Mouse (Mus musculus): ENCODE data around the gene Ak5. TPM values are rescaled to one million over a fixed set of nuclear protein-coding genes. Genes with fewer than 3 reads are reported as not detected.

Gene Ak5
- polyA plus RNA-seq, 1 experiment from 2014 or later, result 1.8 TPM

DNA sequence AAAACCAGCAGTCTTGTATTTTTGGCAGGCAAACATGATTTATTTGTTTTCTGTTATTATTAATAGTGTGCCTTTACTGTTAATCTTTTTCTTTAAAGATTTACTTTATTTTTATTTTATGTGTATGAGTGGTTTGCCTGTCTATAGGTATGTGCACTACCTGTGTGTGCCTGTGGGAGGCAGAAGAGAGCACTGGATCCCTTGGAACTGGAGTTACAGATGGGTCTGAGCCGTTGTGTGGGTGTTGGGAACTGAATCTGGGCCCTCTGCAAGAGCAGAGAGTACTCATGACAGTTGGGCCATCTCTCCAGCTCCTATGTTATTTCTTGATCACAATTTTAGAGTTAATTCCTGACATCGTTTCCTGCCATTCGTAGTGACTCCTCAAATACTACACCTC lies 111.2 kb downstream of the Ak5 start:
- H3K36me3 ChIP-seq, result no peaks in the 10 kb centered on the region
- no peak for ATAC-seq (ENCODE audit: low FRiP score, low read depth)
- WGBS, result 88% methylated on average over 3 of the region's 3 CpGs

GRCm38 (mm10) chr3:152556435-152556834 lies 111.7 kb downstream of the Ak5 start:
- WGBS, result 48% methylated on average over 4 of the region's 4 CpGs

More for the DNA sequence above, 111.2 kb downstream of the Ak5 start:
- no peak overlapping the region for H3K4me3 ChIP-seq
- H3K27ac ChIP-seq, result no peak overlapping the region
- no peaks in the 10 kb centered on the region for H3K4me1 ChIP-seq
- H3K9ac ChIP-seq, result no peak overlapping the region
- no peak overlapping the region for H3K4me2 ChIP-seq (replicated peaks)
- H3K27me3 ChIP-seq, result no peaks in the 10 kb centered on the region
- no peaks in the 10 kb centered on the region for H3K9me3 ChIP-seq

GRCm38 (mm10) chr3:152555216-152555615 lies 112.9 kb downstream of the Ak5 start:
- no peak for ATAC-seq (ENCODE audit: low FRiP score, low read depth)
- Histone ChIP-seq H3K27ac (no peak overlapping the region), H3K36me3 (no peaks in the 10 kb centered on the region), H3K4me3 (no peak overlapping the region), H3K4me1 (no peaks in the 10 kb centered on the region), H3K4me2 (replicated peaks) (no peak overlapping the region), H3K27me3 (no peaks in the 10 kb centered on the region), H3K9ac (no peak overlapping the region), H3K9me3 (no peaks in the 10 kb centered on the region)
- WGBS, result 81% methylated on average over 7 of the region's 7 CpGs

More at GRCm38 (mm10) chr3:152556435-152556834, 111.7 kb downstream of the Ak5 start:
- no peak overlapping the region for H3K9ac ChIP-seq
- H3K4me2 ChIP-seq (replicated peaks), result no peak overlapping the region
- no peaks in the 10 kb centered on the region for H3K27me3 ChIP-seq
- no peak overlapping the region for H3K27ac ChIP-seq
- H3K36me3 ChIP-seq, result no peaks in the 10 kb centered on the region
- no peak for ATAC-seq (ENCODE audit: low FRiP score, low read depth)
- H3K4me3 ChIP-seq, result no peak overlapping the region
- H3K4me1 ChIP-seq, result no peaks in the 10 kb centered on the region
- no peaks in the 10 kb centered on the region for H3K9me3 ChIP-seq

GRCm38 (mm10) chr3:152554366-152554765 lies 113.8 kb downstream of the Ak5 start:
- no peaks in the 10 kb centered on the region for H3K27me3 ChIP-seq
- H3K36me3 ChIP-seq, result no peaks in the 10 kb centered on the region
- H3K4me2 ChIP-seq (replicated peaks), result no peak overlapping the region
- H3K9me3 ChIP-seq, result no peaks in the 10 kb centered on the region
- no peak overlapping the region for H3K27ac ChIP-seq
- no peaks in the 10 kb centered on the region for H3K4me1 ChIP-seq
- no peak overlapping the region for H3K4me3 ChIP-seq
- WGBS, result 84% methylated on average over 7 of the region's 7 CpGs
- H3K9ac ChIP-seq, result no peak overlapping the region
- no peak for ATAC-seq (ENCODE audit: low FRiP score, low read depth)

- no peak overlapping the region for H3K4me3 ChIP-seq
- no peak overlapping the region for H3K4me2 ChIP-seq (replicated peaks)
- H3K9me3 ChIP-seq, result no peaks in the 10 kb centered on the region
- 86% methylated on average over 8 of the region's 8 CpGs for WGBS
- H3K9ac ChIP-seq, result no peak overlapping the region
- no peaks in the 10 kb centered on the region for H3K4me1 ChIP-seq
- no peak for ATAC-seq (ENCODE audit: low FRiP score, low read depth)
- H3K36me3 ChIP-seq, result no peaks in the 10 kb centered on the region
- H3K27ac ChIP-seq, result no peak overlapping the region
- H3K27me3 ChIP-seq, result no peaks in the 10 kb centered on the region
Measured at GRCm38 (mm10) chr3:152552641-152553040, 115.5 kb downstream of the Ak5 start.

DNA sequence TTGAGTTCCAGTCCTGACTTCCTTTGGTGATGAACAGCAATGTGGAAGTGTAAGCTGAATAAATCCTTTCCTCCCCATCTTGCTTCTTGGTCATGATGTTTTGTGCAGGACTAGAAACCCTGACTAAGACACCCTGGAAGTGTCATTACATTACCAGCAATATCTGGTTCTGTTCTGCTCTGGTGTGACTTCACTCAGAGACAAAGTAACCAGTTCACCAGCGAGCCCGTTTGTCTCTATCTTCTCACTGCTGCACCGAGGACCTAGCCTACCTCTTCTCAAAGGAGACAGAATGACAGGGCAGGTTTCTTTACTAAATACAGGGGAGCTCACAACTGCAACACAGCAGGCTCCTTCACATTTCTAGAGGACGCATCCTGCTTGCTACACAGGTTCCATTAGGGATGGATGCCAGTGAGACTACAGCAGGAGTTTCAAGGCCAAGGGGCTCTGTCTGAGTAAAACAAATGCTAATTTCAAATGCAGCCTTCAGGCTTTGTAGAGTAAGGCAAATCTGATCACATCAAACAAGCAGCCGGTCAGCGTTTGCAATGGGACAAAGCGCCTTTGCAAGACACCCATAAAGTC lies 117.5 kb downstream of the Ak5 start:
- Histone ChIP-seq H3K9ac (no peak overlapping the region), H3K27ac (no peak overlapping the region), H3K4me3 (no peak overlapping the region), H3K4me2 (replicated peaks) (no peak overlapping the region), H3K27me3 (no peaks in the 10 kb centered on the region), H3K36me3 (no peaks in the 10 kb centered on the region), H3K9me3 (no peaks in the 10 kb centered on the region), H3K4me1 (no peaks in the 10 kb centered on the region)
- 79% methylated on average over 7 of the region's 7 CpGs for WGBS
- ATAC-seq (ENCODE audit: low FRiP score, low read depth), result no peak

GRCm38 (mm10) chr3:152550031-152550430 lies 118.1 kb downstream of the Ak5 start:
- no peaks in the 10 kb centered on the region for H3K4me1 ChIP-seq
- H3K9ac ChIP-seq, result no peak overlapping the region
- no peak overlapping the region for H3K4me2 ChIP-seq (replicated peaks)
- no peaks in the 10 kb centered on the region for H3K9me3 ChIP-seq
- no peak overlapping the region for H3K27ac ChIP-seq
- ATAC-seq (ENCODE audit: low FRiP score, low read depth), result no peak
- no peaks in the 10 kb centered on the region for H3K27me3 ChIP-seq
- no peak overlapping the region for H3K4me3 ChIP-seq
- H3K36me3 ChIP-seq, result no peaks in the 10 kb centered on the region

DNA sequence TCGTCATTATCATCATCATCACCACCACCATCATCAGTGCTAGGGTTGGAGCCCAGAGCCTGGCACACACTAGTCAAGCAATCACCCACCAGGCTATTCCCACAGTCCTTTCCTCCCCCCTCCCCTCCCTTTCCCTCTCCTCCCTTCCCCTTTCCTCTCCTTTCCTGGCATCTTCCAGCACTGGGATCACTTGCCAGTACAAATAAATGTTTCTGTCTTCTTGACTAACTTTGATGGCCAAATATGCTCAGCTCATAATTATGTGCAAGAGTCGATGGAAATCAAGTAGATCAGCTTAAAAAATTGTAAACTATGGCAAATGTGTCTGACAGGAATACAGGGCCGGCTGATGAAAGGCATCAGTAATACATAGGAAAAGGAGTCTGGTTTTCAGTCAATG lies 123.2 kb downstream of the Ak5 start:
- WGBS, result 89% methylated on average over 3 of the region's 3 CpGs
- no peak overlapping the region for H3K9ac ChIP-seq
- ATAC-seq (ENCODE audit: low FRiP score, low read depth), result no peak

GRCm38 (mm10) chr3:152542298-152542697 lies 125.9 kb downstream of the Ak5 start:
- Histone ChIP-seq H3K9me3 (no peaks in the 10 kb centered on the region), H3K4me2 (replicated peaks) (no peak overlapping the region), H3K27ac (no peak overlapping the region), H3K4me1 (peaks cover 16% of the 10 kb centered on the region; the same call in 1 of the 2 replicates), H3K27me3 (no peaks in the 10 kb centered on the region), H3K4me3 (no peak overlapping the region), H3K36me3 (no peaks in the 10 kb centered on the region), H3K9ac (no peak overlapping the region)
- WGBS, result 49% methylated on average over 5 of the region's 5 CpGs
- no peak for ATAC-seq (ENCODE audit: low FRiP score, low read depth)

More for the DNA sequence above, 123.2 kb downstream of the Ak5 start:
- Histone ChIP-seq H3K4me3 (no peak overlapping the region), H3K4me2 (replicated peaks) (no peak overlapping the region), H3K4me1 (peaks cover 16% of the 10 kb centered on the region; the same call in 1 of the 2 replicates), H3K27me3 (no peaks in the 10 kb centered on the region), H3K36me3 (no peaks in the 10 kb centered on the region), H3K27ac (no peak overlapping the region), H3K9me3 (no peaks in the 10 kb centered on the region)

DNA sequence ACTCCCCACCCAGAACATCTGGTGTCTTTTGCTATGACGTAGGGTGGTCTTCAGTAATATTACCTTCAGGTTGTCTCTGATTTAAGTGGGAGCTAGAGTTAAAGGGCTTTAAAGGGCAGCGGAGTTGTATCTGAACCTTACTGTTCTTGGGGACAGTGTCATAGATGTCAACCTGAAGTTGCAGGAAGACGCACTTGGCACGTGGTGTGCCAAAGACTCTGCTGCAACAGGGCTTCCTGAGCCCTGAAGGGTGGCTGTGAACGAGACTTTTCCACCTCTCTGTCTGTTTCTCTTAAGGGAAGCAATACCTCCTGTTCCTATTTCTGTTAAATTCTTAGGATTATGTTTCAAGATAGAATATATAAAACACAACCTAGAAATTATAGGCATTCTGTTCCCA lies 137.8 kb downstream of the Ak5 start:
- Histone ChIP-seq H3K27ac (no peak overlapping the region), H3K9ac (no peak overlapping the region), H3K36me3 (no peaks in the 10 kb centered on the region), H3K4me1 (peaks cover 12% of the 10 kb centered on the region), H3K27me3 (no peaks in the 10 kb centered on the region), H3K4me3 (no peak overlapping the region), H3K4me2 (replicated peaks) (no peak overlapping the region), H3K9me3 (no peaks in the 10 kb centered on the region)
- 79% methylated on average over 5 of the region's 5 CpGs for WGBS
- no peak for ATAC-seq (ENCODE audit: low FRiP score, low read depth)

- ATAC-seq (ENCODE audit: low FRiP score, low read depth), result no peak
- H3K4me3 ChIP-seq, result no peak overlapping the region
- no peak overlapping the region for H3K4me2 ChIP-seq (replicated peaks)
- H3K36me3 ChIP-seq, result no peaks in the 10 kb centered on the region
- WGBS, result 69% methylated on average over 11 of the region's 11 CpGs
- H3K4me1 ChIP-seq, result peaks cover 1% of the 10 kb centered on the region; the same call in 1 of the 2 replicates
- H3K9me3 ChIP-seq, result no peaks in the 10 kb centered on the region
- no peaks in the 10 kb centered on the region for H3K27me3 ChIP-seq
- no peak overlapping the region for H3K9ac ChIP-seq
- H3K27ac ChIP-seq, result no peak overlapping the region
Measured at GRCm38 (mm10) chr3:152529058-152529972, 138.8 kb downstream of the Ak5 start.

GRCm38 (mm10) chr3:152526721-152527120 lies 141.4 kb downstream of the Ak5 start:
- 79% methylated on average over 8 of the region's 8 CpGs for WGBS
- ATAC-seq (ENCODE audit: low FRiP score, low read depth), result no peak
- no peaks in the 10 kb centered on the region for H3K27me3 ChIP-seq
- H3K27ac ChIP-seq, result no peak overlapping the region
- H3K9ac ChIP-seq, result no peak overlapping the region
- H3K4me2 ChIP-seq (replicated peaks), result no peak overlapping the region
- H3K36me3 ChIP-seq, result no peaks in the 10 kb centered on the region
- H3K9me3 ChIP-seq, result 0 out of 2 replicates have a peak, but pooled peaks cover 3% of the 10 kb centered on the region
- no peak overlapping the region for H3K4me3 ChIP-seq
- H3K4me1 ChIP-seq, result peaks cover 8% of the 10 kb centered on the region
